Mouse (Mus musculus) ES-Bruce4 (cell line): ENCODE data around the gene Nfib.

ENCODE experiments used
- CTCF ChIP-seq: IDR thresholded peaks from one replicate; pipeline ENCODE4 v1.8.1; 2011; ENCODE audit warnings: low read depth, low read length
- POLR2A ChIP-seq: IDR thresholded peaks from one replicate; pipeline ENCODE4 v1.8.1; 2011; ENCODE audit warnings: low read length; ENCODE audit not compliant: insufficient read depth

- TF ChIP-seq POLR2A (no peak), CTCF (no peak)
These were observed 64.4 kb downstream of the Nfib start for GRCm38 (mm10) chr4:82641066-82641680.
